In the genomic region with DNA sequence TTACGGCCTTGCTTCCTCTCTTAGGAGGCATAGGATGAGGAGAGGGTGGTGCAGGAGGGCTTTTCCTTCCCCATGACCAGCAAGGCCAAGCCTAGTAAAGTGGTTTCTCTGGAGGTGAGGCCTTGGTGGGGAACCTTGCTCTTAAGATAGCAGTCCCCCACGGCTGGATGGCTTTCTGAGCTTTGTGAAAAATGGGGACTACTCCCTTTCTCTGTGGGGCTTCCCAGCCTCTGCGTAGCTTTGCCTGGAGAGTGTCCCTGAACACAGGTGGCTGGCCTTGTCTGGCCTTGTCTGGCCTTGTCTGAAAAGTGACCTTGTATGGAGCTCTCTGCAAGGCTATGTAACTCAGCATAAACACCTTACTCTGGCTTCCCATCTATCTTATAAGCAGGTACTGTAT, we compare ENCODE assay signal across 20 mouse cellular contexts. TPM values are rescaled to one million over a fixed set of nuclear protein-coding genes. Genes with fewer than 3 reads are reported as not detected.
A peak's percentile ranks its signal among the peaks of the same experiment; 100 is the strongest.
DNase-seq lines count a peak whose midpoint lies in the region; ATAC-seq lines count a peak whose summit lies in the region.
"Had no signal": no experiment of that assay in that cellular context is flagged by ENCODE, and none has a peak within 500 bp of the region (broad histone marks: within the 10 kb centered on the region; RNA-seq: fewer than 3 reads in every experiment).

No protein-coding gene starts in this region.

- no peaks in the 10 kb centered on the region for H3K27me3 ChIP-seq in heart, embryonic 12.5 days (replicated peaks)
- H3K27me3 ChIP-seq: embryonic facial prominence, embryonic 15.5 days; hindbrain, embryonic 13.5 days had no signal

- intact Hi-C loops in heart, postnatal 10 days (cut with DNase I): no loop called here

- no peak overlapping the region for H3K4me2 ChIP-seq in heart, embryonic 12.5 days
- H3K4me2 ChIP-seq: embryonic facial prominence, embryonic 15.5 days; hindbrain, embryonic 13.5 days had no signal

- WGBS in heart, embryonic 12.5 days: 45% methylated on average over 3 of the region's 3 CpGs

- ATAC-seq in heart, embryonic 12.5 days (ENCODE audit: insufficient number of reproducible peaks, low FRiP score): no peak
- ATAC-seq: forebrain, embryonic 14.5 days; hindbrain, postnatal 0 days had no signal

- no peak for DNase-seq in heart, postnatal 10 days
- peak; percentile 33 for DNase-seq in testis, postnatal 10 days (ENCODE audit: low spot score)
- DNase-seq in testis, postnatal 14 days (ENCODE audit: low spot score): no peak
- DNase-seq in adrenal gland, postnatal 25 days: peak; percentile 8
- no peak for DNase-seq in frontal cortex, adult 2 months (ENCODE audit: extremely low spot score in 1 of 2, low spot score in 1 of 2)
- DNase-seq: cerebellum, adult 8-10 months; cerebellum, postnatal 14 days; embryo, embryonic 11 days; gastrocnemius, postnatal 36 days; heart, postnatal 14 days; kidney, adult 11 months had no signal

- no peaks in the 10 kb centered on the region for H3K36me3 ChIP-seq in heart, embryonic 12.5 days
- H3K36me3 ChIP-seq: embryonic facial prominence, embryonic 15.5 days; forebrain, embryonic 10.5 days; hindbrain, embryonic 13.5 days had no signal

- H3K4me1 ChIP-seq in heart, embryonic 12.5 days (replicated peaks): peaks cover 11% of the 10 kb centered on the region; the same call in 1 of the 2 replicates
- H3K4me1 ChIP-seq: embryonic facial prominence, embryonic 15.5 days; hindbrain, embryonic 13.5 days had no signal

- H3K27ac ChIP-seq in heart, embryonic 12.5 days (ENCODE audit: poor library complexity, severe bottlenecking): 0 out of 2 replicates have a peak overlapping the region, but pooled peaks have one; percentile 12
- H3K27ac ChIP-seq: embryonic facial prominence, embryonic 15.5 days; forebrain, embryonic 10.5 days; hindbrain, embryonic 13.5 days; hindbrain, postnatal 0 days had no signal

- no peak overlapping the region for H3K4me3 ChIP-seq in heart, embryonic 12.5 days
- H3K4me3 ChIP-seq: embryonic facial prominence, embryonic 15.5 days; erythroblast, embryonic 14.5 days; forebrain, embryonic 10.5 days; hindbrain, embryonic 13.5 days had no signal

- no peaks in the 10 kb centered on the region for H3K9me3 ChIP-seq in heart, embryonic 12.5 days (replicated peaks)
- H3K9me3 ChIP-seq: embryonic facial prominence, embryonic 15.5 days; forebrain, embryonic 10.5 days; hindbrain, embryonic 13.5 days had no signal

- no peak overlapping the region for H3K9ac ChIP-seq in heart, embryonic 12.5 days
- H3K9ac ChIP-seq: embryonic facial prominence, embryonic 15.5 days; hindbrain, embryonic 13.5 days had no signal

RNA-seq across cellular contexts. Expression of gene Kcnh1, which starts 56.3 kb away (rescaled TPM):
- 0.50 and 0.55 TPM in 2 replicates for polyA plus RNA-seq in heart, embryonic 12.5 days (2016; fragmentation: Nextera tagmentation; extraction: Ambion mirVana)
- under 1 TPM; 0.25 to 0.38 TPM for total RNA-seq in heart, postnatal 10 days (2021)
- total RNA-seq in adrenal gland, postnatal 25 days (2021): 0.14 and 0.30 TPM in 2 replicates
- 23.3 and 26.1 TPM in 2 replicates for polyA plus RNA-seq in frontal cortex, adult 2 months (2012; rRNA removed)
- total RNA-seq: common myeloid progenitor, adult 5-6 weeks; gastrocnemius, postnatal 36 days; hematopoietic stem cell, adult 5-6 weeks had no signal
- polyA plus RNA-seq: erythroblast, embryonic 14.5 days had no signal

Comparison
In these comparisons a context has a peak if more than half of its experiments do, and no peak if none do; other contexts are left out.
1. DNase-seq: peak in testis, postnatal 10 days (single experiment) and adrenal gland, postnatal 25 days (single experiment); none in heart, postnatal 10 days (0 of 2), testis, postnatal 14 days (single experiment) and frontal cortex, adult 2 months (0 of 2).